Mouse (Mus musculus): ENCODE measurements around the gene Ahnak2. TPM values are rescaled to one million over a fixed set of nuclear protein-coding genes. Genes with fewer than 3 reads are reported as not detected.

Gene Ahnak2
- polyA plus RNA-seq, 1 experiment from 2014 or later = 5.7 TPM

- no peaks in the 10 kb centered on the region for H3K27me3 ChIP-seq (replicated peaks)
- no peaks in the 10 kb centered on the region for H3K9me3 ChIP-seq (replicated peaks)
- H3K9ac ChIP-seq (replicated peaks) = no peak overlapping the region
- no peak overlapping the region for H3K27ac ChIP-seq (replicated peaks)
- no peak for ATAC-seq (ENCODE audit: low FRiP score)
- no peaks in the 10 kb centered on the region for H3K4me1 ChIP-seq
- 96% methylated on average over 7 of the region's 7 CpGs for WGBS
- H3K4me3 ChIP-seq (replicated peaks) = no peak overlapping the region
- no peak overlapping the region for H3K4me2 ChIP-seq
- no peaks in the 10 kb centered on the region for H3K36me3 ChIP-seq
Observed at GRCm38 (mm10) chr12:112764991-112765390, 37.5 kb downstream of the Ahnak2 start.

- no peaks in the 10 kb centered on the region for H3K4me1 ChIP-seq
- no peaks in the 10 kb centered on the region for H3K36me3 ChIP-seq
- H3K27me3 ChIP-seq (replicated peaks) = no peaks in the 10 kb centered on the region
- no peak overlapping the region for H3K4me2 ChIP-seq
- no peak overlapping the region for H3K9ac ChIP-seq (replicated peaks)
- H3K27ac ChIP-seq (replicated peaks) = no peak overlapping the region
- H3K9me3 ChIP-seq (replicated peaks) = no peaks in the 10 kb centered on the region
- WGBS = 88% methylated on average over 5 of the region's 5 CpGs
- no peak for ATAC-seq (ENCODE audit: low FRiP score)
- no peak overlapping the region for H3K4me3 ChIP-seq (replicated peaks)
Observed at GRCm38 (mm10) chr12:112764141-112764540, 38.3 kb downstream of the Ahnak2 start.

DNA sequence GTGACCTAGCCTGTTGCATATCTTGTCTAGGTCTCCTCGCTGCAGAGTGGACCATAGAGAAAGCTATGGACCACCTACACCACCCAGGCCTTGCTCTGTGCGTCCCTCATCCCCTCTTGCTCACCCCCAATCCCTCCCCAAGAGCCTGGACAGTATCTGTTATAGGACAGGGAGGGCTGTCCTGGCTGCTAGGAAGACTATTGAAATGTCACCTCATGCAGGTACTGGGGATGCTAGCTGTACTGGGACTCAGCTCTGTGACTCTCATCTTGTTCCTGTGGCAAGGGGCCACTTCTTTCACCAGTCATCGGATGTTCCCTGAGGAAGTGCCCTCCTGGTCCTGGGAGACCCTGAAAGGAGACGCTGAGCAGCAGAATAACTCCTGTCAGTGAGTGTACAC, 39.3 kb downstream of the Ahnak2 start:
- Histone ChIP-seq H3K9me3 (replicated peaks) (no peaks in the 10 kb centered on the region), H3K4me1 (no peaks in the 10 kb centered on the region), H3K4me2 (no peak overlapping the region), H3K27ac (replicated peaks) (no peak overlapping the region), H3K27me3 (replicated peaks) (no peaks in the 10 kb centered on the region), H3K9ac (replicated peaks) (no peak overlapping the region), H3K36me3 (no peaks in the 10 kb centered on the region), H3K4me3 (replicated peaks) (no peak overlapping the region)
- no peak for ATAC-seq (ENCODE audit: low FRiP score)
- WGBS = 85% methylated on average over 4 of the region's 4 CpGs

DNA sequence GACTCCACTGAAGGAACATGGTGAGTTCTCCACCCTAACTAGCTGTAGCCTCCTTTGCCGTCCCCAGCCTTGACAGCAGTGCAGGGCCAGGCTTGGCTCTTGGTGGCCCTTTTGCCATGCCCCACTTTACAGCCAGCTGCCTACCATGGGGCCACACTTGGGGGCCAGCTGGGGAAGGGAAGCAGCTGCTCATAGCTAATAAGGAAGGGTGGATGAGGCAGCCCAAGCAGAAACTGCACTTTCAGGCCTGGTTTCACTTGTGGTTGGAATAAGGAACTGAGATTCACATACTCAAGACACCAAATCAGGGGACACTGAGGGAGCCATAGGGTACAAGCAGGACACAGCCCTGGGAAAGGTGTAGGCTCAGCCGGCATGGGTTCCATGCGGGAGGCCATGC, 40.4 kb downstream of the Ahnak2 start:
- no peak overlapping the region for H3K9ac ChIP-seq (replicated peaks)
- H3K27ac ChIP-seq (replicated peaks) = no peak overlapping the region
- H3K27me3 ChIP-seq (replicated peaks) = 0 out of 2 replicates have a peak, but pooled peaks cover 2% of the 10 kb centered on the region
- H3K4me2 ChIP-seq = no peak overlapping the region
- H3K4me3 ChIP-seq (replicated peaks) = no peak overlapping the region
- no peak for ATAC-seq (ENCODE audit: low FRiP score)
- no peaks in the 10 kb centered on the region for H3K36me3 ChIP-seq
- WGBS = 93% methylated on average over 3 of the region's 3 CpGs
- H3K4me1 ChIP-seq = no peaks in the 10 kb centered on the region
- H3K9me3 ChIP-seq (replicated peaks) = no peaks in the 10 kb centered on the region

- Histone ChIP-seq H3K9ac (replicated peaks) (no peak overlapping the region), H3K27me3 (replicated peaks) (0 out of 2 replicates have a peak, but pooled peaks cover 2% of the 10 kb centered on the region), H3K27ac (replicated peaks) (no peak overlapping the region), H3K9me3 (replicated peaks) (no peaks in the 10 kb centered on the region), H3K4me2 (no peak overlapping the region), H3K4me1 (no peaks in the 10 kb centered on the region), H3K4me3 (replicated peaks) (no peak overlapping the region), H3K36me3 (no peaks in the 10 kb centered on the region)
- ATAC-seq (ENCODE audit: low FRiP score) = no peak
- 90% methylated on average over 4 of the region's 4 CpGs for WGBS
Observed at GRCm38 (mm10) chr12:112761411-112761810, 41.0 kb downstream of the Ahnak2 start.

GRCm38 (mm10) chr12:112760154-112760926, 42.1 kb downstream of the Ahnak2 start, which contains the start of gene Pld4:
TSS of gene Pld4 (plus strand) at chr12:112760655.
- 48% methylated on average over 4 of the region's 4 CpGs for WGBS

GRCm38 (mm10) chr12:112759471-112759870, 43.0 kb downstream of the Ahnak2 start:
- Histone ChIP-seq H3K4me1 (no peaks in the 10 kb centered on the region), H3K4me3 (replicated peaks) (no peak overlapping the region), H3K27ac (replicated peaks) (no peak overlapping the region), H3K36me3 (no peaks in the 10 kb centered on the region), H3K27me3 (replicated peaks) (0 out of 2 replicates have a peak, but pooled peaks cover 2% of the 10 kb centered on the region), H3K9ac (replicated peaks) (no peak overlapping the region), H3K4me2 (no peak overlapping the region), H3K9me3 (replicated peaks) (no peaks in the 10 kb centered on the region)
- no peak for ATAC-seq (ENCODE audit: low FRiP score)
- WGBS = 93% methylated on average over 3 of the region's 3 CpGs

More at GRCm38 (mm10) chr12:112760154-112760926, 42.1 kb downstream of the Ahnak2 start, which contains the start of gene Pld4:
- H3K36me3 ChIP-seq = no peaks in the 10 kb centered on the region
- H3K9me3 ChIP-seq (replicated peaks) = no peaks in the 10 kb centered on the region
- H3K9ac ChIP-seq (replicated peaks) = no peak within 1 kb of the TSS
- H3K4me2 ChIP-seq = no peak within 1 kb of the TSS
- H3K27ac ChIP-seq (replicated peaks) = no peak within 1 kb of the TSS
- ATAC-seq (ENCODE audit: low FRiP score) = no peak
- H3K4me3 ChIP-seq (replicated peaks) = no peak within 1 kb of the TSS
- 0 out of 2 replicates have a peak, but pooled peaks cover 2% of the 10 kb centered on the region for H3K27me3 ChIP-seq (replicated peaks)
- no peaks in the 10 kb centered on the region for H3K4me1 ChIP-seq

- no peak overlapping the region for H3K4me2 ChIP-seq
- 96% methylated on average over 5 of the region's 5 CpGs for WGBS
- ATAC-seq (ENCODE audit: low FRiP score) = no peak
- H3K9me3 ChIP-seq (replicated peaks) = no peaks in the 10 kb centered on the region
- H3K9ac ChIP-seq (replicated peaks) = no peak overlapping the region
- H3K4me3 ChIP-seq (replicated peaks) = no peak overlapping the region
- H3K27ac ChIP-seq (replicated peaks) = no peak overlapping the region
- 0 out of 2 replicates have a peak, but pooled peaks cover 2% of the 10 kb centered on the region for H3K27me3 ChIP-seq (replicated peaks)
- H3K36me3 ChIP-seq = no peaks in the 10 kb centered on the region
- H3K4me1 ChIP-seq = no peaks in the 10 kb centered on the region
Observed at GRCm38 (mm10) chr12:112757896-112758295, 44.6 kb downstream of the Ahnak2 start.

GRCm38 (mm10) chr12:112755900-112756299, 46.6 kb downstream of the Ahnak2 start:
- Histone ChIP-seq H3K27me3 (replicated peaks) (0 out of 2 replicates have a peak, but pooled peaks cover 2% of the 10 kb centered on the region), H3K4me1 (0 out of 2 replicates have a peak, but pooled peaks cover 3% of the 10 kb centered on the region), H3K27ac (replicated peaks) (no peak overlapping the region), H3K4me3 (replicated peaks) (no peak overlapping the region), H3K36me3 (no peaks in the 10 kb centered on the region), H3K4me2 (no peak overlapping the region), H3K9me3 (replicated peaks) (no peaks in the 10 kb centered on the region), H3K9ac (replicated peaks) (no peak overlapping the region)
- no peak for ATAC-seq (ENCODE audit: low FRiP score)
- 86% methylated on average over 4 of the region's 4 CpGs for whole genome bisulfite sequencing

- Histone ChIP-seq H3K4me2 (no peak overlapping the region), H3K36me3 (no peaks in the 10 kb centered on the region), H3K9ac (replicated peaks) (no peak overlapping the region), H3K4me3 (replicated peaks) (no peak overlapping the region), H3K4me1 (peaks cover 16% of the 10 kb centered on the region), H3K9me3 (replicated peaks) (no peaks in the 10 kb centered on the region), H3K27me3 (replicated peaks) (0 out of 2 replicates have a peak, but pooled peaks cover under 1% of the 10 kb centered on the region), H3K27ac (replicated peaks) (no peak overlapping the region)
- no peak for ATAC-seq (ENCODE audit: low FRiP score)
- WGBS = 61% methylated on average over 2 of the region's 2 CpGs
Observed at GRCm38 (mm10) chr12:112752399-112752798, 50.1 kb downstream of the Ahnak2 start.

- Histone ChIP-seq H3K4me3 (replicated peaks) (no peak overlapping the region), H3K4me1 (peaks cover 25% of the 10 kb centered on the region), H3K9ac (replicated peaks) (no peak overlapping the region), H3K4me2 (no peak overlapping the region), H3K36me3 (no peaks in the 10 kb centered on the region), H3K27me3 (replicated peaks) (no peaks in the 10 kb centered on the region), H3K27ac (replicated peaks) (no peak overlapping the region; the same call in 1 of the 2 replicates), H3K9me3 (replicated peaks) (no peaks in the 10 kb centered on the region)
- ATAC-seq (ENCODE audit: low FRiP score) = no peak
- WGBS = 83% methylated on average over 12 of the region's 12 CpGs
Observed at GRCm38 (mm10) chr12:112750976-112751375, 51.5 kb downstream of the Ahnak2 start.

DNA sequence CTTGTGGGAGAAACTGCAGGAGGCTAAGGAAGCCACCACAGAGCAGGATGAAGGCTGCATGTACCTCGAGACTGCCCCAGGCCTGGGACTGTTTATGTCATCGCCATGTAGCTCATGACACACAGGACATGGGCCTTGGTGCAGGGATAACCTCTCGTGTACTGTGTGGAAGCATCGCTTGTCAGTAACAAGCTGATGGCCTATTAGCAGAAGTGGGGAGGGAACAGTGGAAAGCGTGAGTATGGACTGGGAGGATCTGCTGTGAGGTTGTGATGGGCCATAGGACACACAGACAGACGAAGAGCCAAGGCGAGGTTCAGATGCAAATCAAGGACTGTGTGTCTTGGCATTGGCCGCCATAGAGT, 54.9 kb downstream of the Ahnak2 start:
- WGBS = 81% methylated on average over 8 of the region's 8 CpGs
- 0 out of 2 replicates have a peak, but pooled peaks have one; percentile 1 for ATAC-seq (ENCODE audit: low FRiP score)
- H3K4me1 ChIP-seq = peaks cover 34% of the 10 kb centered on the region
- no peaks in the 10 kb centered on the region for H3K27me3 ChIP-seq (replicated peaks)
- H3K36me3 ChIP-seq = peaks cover 22% of the 10 kb centered on the region
- H3K9me3 ChIP-seq (replicated peaks) = no peaks in the 10 kb centered on the region
- H3K4me3 ChIP-seq (replicated peaks) = no peak overlapping the region
- peak overlapping the region; percentile 23 for H3K4me2 ChIP-seq
- peak overlapping the region; percentile 31; the same call in 1 of the 2 replicates for H3K9ac ChIP-seq (replicated peaks)
- H3K27ac ChIP-seq (replicated peaks) = peak overlapping the region; percentile 88
